Mouse (Mus musculus): ENCODE data around the gene Kyat1.
A peak's percentile ranks its signal among the peaks of the same experiment; 100 is the strongest.

The Kyat1 gene

GRCm38 (mm10) chr2:30205629-30206357, at the start of gene Kyat1:
Kyat1 (minus strand) TSS chr2:30205847.
- DNase-seq (ENCODE audit: low spot score in 2 of 2) = peak; percentile 89 to 95

- DNase-seq (ENCODE audit: low spot score in 2 of 2) = no peak
Observed at GRCm38 (mm10) chr2:30253809-30254208, 48.2 kb upstream of the Kyat1 start.

- DNase-seq (ENCODE audit: low spot score in 2 of 2) = no peak
Observed at GRCm38 (mm10) chr2:30252521-30252920, 46.9 kb upstream of the Kyat1 start.

- DNase-seq (ENCODE audit: low spot score in 2 of 2) = no peak
Observed at GRCm38 (mm10) chr2:30251417-30252104, 45.9 kb upstream of the Kyat1 start.

GRCm38 (mm10) chr2:30250166-30251128, 44.8 kb upstream of the Kyat1 start:
- no peak for DNase-seq (ENCODE audit: low spot score in 2 of 2)

- DNase-seq (ENCODE audit: low spot score in 2 of 2) = no peak
Observed at GRCm38 (mm10) chr2:30249182-30249581, 43.5 kb upstream of the Kyat1 start.

GRCm38 (mm10) chr2:30247681-30248080, 42.0 kb upstream of the Kyat1 start:
- no peak for DNase-seq (ENCODE audit: low spot score in 2 of 2)

GRCm38 (mm10) chr2:30247036-30247435, 41.4 kb upstream of the Kyat1 start:
- DNase-seq (ENCODE audit: low spot score in 2 of 2) = no peak

- no peak for DNase-seq (ENCODE audit: low spot score in 2 of 2)
Observed at GRCm38 (mm10) chr2:30244595-30245178, 39.0 kb upstream of the Kyat1 start.

GRCm38 (mm10) chr2:30243391-30243790, 37.7 kb upstream of the Kyat1 start:
- no peak for DNase-seq (ENCODE audit: low spot score in 2 of 2)

- DNase-seq (ENCODE audit: low spot score in 2 of 2) = no peak
Observed at GRCm38 (mm10) chr2:30242509-30242908, 36.9 kb upstream of the Kyat1 start.

- no peak for DNase-seq (ENCODE audit: low spot score in 2 of 2)
Observed at GRCm38 (mm10) chr2:30240267-30240666, 34.6 kb upstream of the Kyat1 start, which contains the start of gene Gm28035. Gm28035 (plus strand) TSS chr2:30240567.

- DNase-seq (ENCODE audit: low spot score in 2 of 2) = no peak
Observed at GRCm38 (mm10) chr2:30239777-30240176, 34.1 kb upstream of the Kyat1 start.

- no peak for DNase-seq (ENCODE audit: low spot score in 2 of 2)
Observed at GRCm38 (mm10) chr2:30238906-30239465, 33.3 kb upstream of the Kyat1 start.

GRCm38 (mm10) chr2:30237881-30238280, 32.2 kb upstream of the Kyat1 start:
- DNase-seq (ENCODE audit: low spot score in 2 of 2) = peak; percentile 57 to 62

GRCm38 (mm10) chr2:30237199-30237880, 31.7 kb upstream of the Kyat1 start, which contains the start of gene Lrrc8a:
Lrrc8a (plus strand) TSS chr2:30237715.
- peak; percentile 99 for DNase-seq (ENCODE audit: low spot score in 2 of 2)

GRCm38 (mm10) chr2:30236426-30237198, 31.0 kb upstream of the Kyat1 start:
- no peak for DNase-seq (ENCODE audit: low spot score in 2 of 2)

GRCm38 (mm10) chr2:30235593-30235992, 29.9 kb upstream of the Kyat1 start:
- no peak for DNase-seq (ENCODE audit: low spot score in 2 of 2)

- no peak for DNase-seq (ENCODE audit: low spot score in 2 of 2)
Observed at GRCm38 (mm10) chr2:30216293-30216692, 10.6 kb upstream of the Kyat1 start.

- DNase-seq (ENCODE audit: low spot score in 2 of 2) = no peak
Observed at GRCm38 (mm10) chr2:30215493-30215892, 9.8 kb upstream of the Kyat1 start.

Data from frontal cortex, postnatal 36 days (tissue).